Mouse (Mus musculus): ENCODE measurements around the gene 1190005I06Rik. TPM values are rescaled to one million over a fixed set of nuclear protein-coding genes. Genes with fewer than 3 reads are reported as not detected.

The 1190005I06Rik gene
- polyA plus RNA-seq, 1 experiment: 4.9 TPM

GRCm38 (mm10) chr8:120688511-120688910 lies 41.1 kb upstream of the 1190005I06Rik start:
- H3ac ChIP-seq (ENCODE audit: control insufficient read depth, insufficient read length): no peak overlapping the region
- H3K4me3 ChIP-seq: no peak overlapping the region
- H3K4me2 ChIP-seq (ENCODE audit: low read depth): no peak overlapping the region
- H3K79me2 ChIP-seq (ENCODE audit: control insufficient read depth, insufficient read depth): no peaks in the 10 kb centered on the region
- peaks cover 41% of the 10 kb centered on the region for H3K27me3 ChIP-seq (ENCODE audit: control insufficient read depth, insufficient read depth, insufficient read length)
- TF ChIP-seq MAX (IDR thresholded peaks at IDR 0.05; ENCODE audit: low read depth) (no peak), MYOD1 (IDR thresholded peaks at IDR 0.05; ENCODE audit: control insufficient read depth in 1 of 3, insufficient read length in 2 of 3, low read depth in 2 of 3) (no peak), CEBPB (IDR thresholded peaks at IDR 0.05; ENCODE audit: insufficient read depth, poor library complexity, severe bottlenecking) (no peak), TCF12 (IDR thresholded peaks at IDR 0.05; ENCODE audit: insufficient read depth, poor library complexity, severe bottlenecking) (no peak), POLR2AphosphoS2 (IDR thresholded peaks at IDR 0.05; ENCODE audit: insufficient read length, low read depth) (no peak), E2F4 (IDR thresholded peaks at IDR 0.05; ENCODE audit: insufficient read depth) (no peak), USF1 (IDR thresholded peaks at IDR 0.05; ENCODE audit: low read depth) (no peak), POLR2A (IDR thresholded peaks at IDR 0.05; ENCODE audit: insufficient read length, low read depth) (no peak), SRF (IDR thresholded peaks at IDR 0.05; ENCODE audit: control insufficient read depth, insufficient read length, low read depth) (no peak), REST (IDR thresholded peaks at IDR 0.05; ENCODE audit: insufficient read depth, insufficient read length) (no peak), MYOG (IDR thresholded peaks at IDR 0.05; ENCODE audit: control insufficient read depth in 1 of 3, insufficient read depth in 1 of 3, insufficient read length in 2 of 3, low read depth in 2 of 3) (no peak), TCF3 (IDR thresholded peaks at IDR 0.05; ENCODE audit: insufficient read length, low read depth) (no peak)
- no peaks in the 10 kb centered on the region for H3K36me3 ChIP-seq (ENCODE audit: control insufficient read depth, insufficient read depth)

GRCm38 (mm10) chr8:120687786-120688185 lies 40.4 kb upstream of the 1190005I06Rik start:
- Histone ChIP-seq H3ac (ENCODE audit: control insufficient read depth, insufficient read length) (no peak overlapping the region), H3K4me3 (no peak overlapping the region), H3K4me2 (ENCODE audit: low read depth) (no peak overlapping the region), H3K27me3 (ENCODE audit: control insufficient read depth, insufficient read depth, insufficient read length) (peaks cover 41% of the 10 kb centered on the region), H3K36me3 (ENCODE audit: control insufficient read depth, insufficient read depth) (no peaks in the 10 kb centered on the region), H3K79me2 (ENCODE audit: control insufficient read depth, insufficient read depth) (no peaks in the 10 kb centered on the region)
- no peak for TF ChIP-seq USF1 (IDR thresholded peaks at IDR 0.05; ENCODE audit: low read depth)
- no peak for TF ChIP-seq POLR2A (IDR thresholded peaks at IDR 0.05; ENCODE audit: insufficient read length, low read depth)
- TF ChIP-seq SRF (IDR thresholded peaks at IDR 0.05; ENCODE audit: control insufficient read depth, insufficient read length, low read depth): no peak
- TF ChIP-seq MAX (IDR thresholded peaks at IDR 0.05; ENCODE audit: low read depth): no peak
- TF ChIP-seq REST (IDR thresholded peaks at IDR 0.05; ENCODE audit: insufficient read depth, insufficient read length): no peak
- TF ChIP-seq CEBPB (IDR thresholded peaks at IDR 0.05; ENCODE audit: insufficient read depth, poor library complexity, severe bottlenecking): no peak
- no peak for TF ChIP-seq TCF3 (IDR thresholded peaks at IDR 0.05; ENCODE audit: insufficient read length, low read depth)
- TF ChIP-seq MYOD1 (IDR thresholded peaks at IDR 0.05; ENCODE audit: control insufficient read depth in 1 of 3, insufficient read length in 2 of 3, low read depth in 2 of 3): no peak
- no peak for TF ChIP-seq TCF12 (IDR thresholded peaks at IDR 0.05; ENCODE audit: insufficient read depth, poor library complexity, severe bottlenecking)
- no peak for TF ChIP-seq E2F4 (IDR thresholded peaks at IDR 0.05; ENCODE audit: insufficient read depth)
- no peak for TF ChIP-seq POLR2AphosphoS2 (IDR thresholded peaks at IDR 0.05; ENCODE audit: insufficient read length, low read depth)
- TF ChIP-seq MYOG (IDR thresholded peaks at IDR 0.05; ENCODE audit: control insufficient read depth in 1 of 3, insufficient read depth in 1 of 3, insufficient read length in 2 of 3, low read depth in 2 of 3): no peak

GRCm38 (mm10) chr8:120686576-120686975 lies 39.1 kb upstream of the 1190005I06Rik start:
- Histone ChIP-seq H3K4me2 (ENCODE audit: low read depth) (no peak overlapping the region), H3K27me3 (ENCODE audit: control insufficient read depth, insufficient read depth, insufficient read length) (peaks cover 41% of the 10 kb centered on the region), H3K79me2 (ENCODE audit: control insufficient read depth, insufficient read depth) (no peaks in the 10 kb centered on the region), H3ac (ENCODE audit: control insufficient read depth, insufficient read length) (no peak overlapping the region), H3K36me3 (ENCODE audit: control insufficient read depth, insufficient read depth) (no peaks in the 10 kb centered on the region), H3K4me3 (no peak overlapping the region)
- no peak for TF ChIP-seq POLR2A (IDR thresholded peaks at IDR 0.05; ENCODE audit: insufficient read length, low read depth)
- TF ChIP-seq TCF3 (IDR thresholded peaks at IDR 0.05; ENCODE audit: insufficient read length, low read depth): no peak
- no peak for TF ChIP-seq MYOG (IDR thresholded peaks at IDR 0.05; ENCODE audit: control insufficient read depth in 1 of 3, insufficient read depth in 1 of 3, insufficient read length in 2 of 3, low read depth in 2 of 3)
- no peak for TF ChIP-seq SRF (IDR thresholded peaks at IDR 0.05; ENCODE audit: control insufficient read depth, insufficient read length, low read depth)
- TF ChIP-seq MAX (IDR thresholded peaks at IDR 0.05; ENCODE audit: low read depth): no peak
- no peak for TF ChIP-seq CEBPB (IDR thresholded peaks at IDR 0.05; ENCODE audit: insufficient read depth, poor library complexity, severe bottlenecking)

GRCm38 (mm10) chr8:120686051-120686450 lies 38.6 kb upstream of the 1190005I06Rik start:
- Histone ChIP-seq H3K27me3 (ENCODE audit: control insufficient read depth, insufficient read depth, insufficient read length) (peaks cover 41% of the 10 kb centered on the region), H3ac (ENCODE audit: control insufficient read depth, insufficient read length) (no peak overlapping the region), H3K79me2 (ENCODE audit: control insufficient read depth, insufficient read depth) (no peaks in the 10 kb centered on the region), H3K4me2 (ENCODE audit: low read depth) (no peak overlapping the region), H3K36me3 (ENCODE audit: control insufficient read depth, insufficient read depth) (no peaks in the 10 kb centered on the region), H3K4me3 (no peak overlapping the region)
- TF ChIP-seq MYOD1 (IDR thresholded peaks at IDR 0.05; ENCODE audit: control insufficient read depth in 1 of 3, insufficient read length in 2 of 3, low read depth in 2 of 3): no peak
- no peak for TF ChIP-seq SRF (IDR thresholded peaks at IDR 0.05; ENCODE audit: control insufficient read depth, insufficient read length, low read depth)
- TF ChIP-seq MAX (IDR thresholded peaks at IDR 0.05; ENCODE audit: low read depth): no peak
- TF ChIP-seq TCF12 (IDR thresholded peaks at IDR 0.05; ENCODE audit: insufficient read depth, poor library complexity, severe bottlenecking): no peak
- no peak for TF ChIP-seq TCF3 (IDR thresholded peaks at IDR 0.05; ENCODE audit: insufficient read length, low read depth)
- TF ChIP-seq MYOG (IDR thresholded peaks at IDR 0.05; ENCODE audit: control insufficient read depth in 1 of 3, insufficient read depth in 1 of 3, insufficient read length in 2 of 3, low read depth in 2 of 3): peak in 1 of 3 experiments; percentile 38
- TF ChIP-seq E2F4 (IDR thresholded peaks at IDR 0.05; ENCODE audit: insufficient read depth): no peak
- no peak for TF ChIP-seq CEBPB (IDR thresholded peaks at IDR 0.05; ENCODE audit: insufficient read depth, poor library complexity, severe bottlenecking)

GRCm38 (mm10) chr8:120685591-120685990 lies 38.2 kb upstream of the 1190005I06Rik start:
- no peak for TF ChIP-seq REST (IDR thresholded peaks at IDR 0.05; ENCODE audit: insufficient read depth, insufficient read length)
- no peak for TF ChIP-seq TCF3 (IDR thresholded peaks at IDR 0.05; ENCODE audit: insufficient read length, low read depth)
- no peak for TF ChIP-seq CEBPB (IDR thresholded peaks at IDR 0.05; ENCODE audit: insufficient read depth, poor library complexity, severe bottlenecking)
- no peak for TF ChIP-seq E2F4 (IDR thresholded peaks at IDR 0.05; ENCODE audit: insufficient read depth)
- H3K79me2 ChIP-seq (ENCODE audit: control insufficient read depth, insufficient read depth): no peaks in the 10 kb centered on the region
- no peak overlapping the region for H3K4me3 ChIP-seq
- no peaks in the 10 kb centered on the region for H3K36me3 ChIP-seq (ENCODE audit: control insufficient read depth, insufficient read depth)
- peaks cover 40% of the 10 kb centered on the region for H3K27me3 ChIP-seq (ENCODE audit: control insufficient read depth, insufficient read depth, insufficient read length)
- no peak overlapping the region for H3ac ChIP-seq (ENCODE audit: control insufficient read depth, insufficient read length)
- H3K4me2 ChIP-seq (ENCODE audit: low read depth): no peak overlapping the region
